Mouse (Mus musculus) forebrain, embryonic 11.5 days (tissue): ENCODE measurements around the gene Inka2. TPM values are rescaled to one million over a fixed set of nuclear protein-coding genes. Genes with fewer than 3 reads are reported as not detected.
"Not testable (repeated sequence)": the region's sequence is repeated elsewhere in the genome, so short reads cannot be mapped to it uniquely, and the experiment has no call there.

ENCODE experiments used
- ATAC-seq: fragments of 200-750 bp; cut with Nextera tagmentation; replicated peaks from 2 replicates; pipeline ENCODE4 v1.8.0; 2017; ENCODE audit warnings: moderate TSS enrichment; ENCODE audit not compliant: low FRiP score
- DNase-seq: peaks from one replicate; pipeline ENCODE4 v3.0.0-alpha.2; 2017; ENCODE audit warnings: low spot score
- H3K27ac ChIP-seq: fragments of 300-500 bp; sonication (generic); 2 replicates; pipeline ENCODE4 v1.5.1; 2014; ENCODE audit warnings: low read depth, low read length
- H3K27me3 ChIP-seq: fragments of 300-500 bp; sonication (generic); 2 replicates; pipeline ENCODE4 v1.6.1; 2014; ENCODE audit warnings: mild to moderate bottlenecking, low read length, mixed read lengths; ENCODE audit not compliant: control insufficient read depth, insufficient read depth
- H3K36me3 ChIP-seq: fragments of 300-500 bp; sonication (generic); 2 replicates; pipeline ENCODE4 v1.6.1; 2014; ENCODE audit warnings: mild to moderate bottlenecking, low read length, moderate library complexity, mixed read lengths; ENCODE audit not compliant: control insufficient read depth, insufficient read depth
- H3K4me1 ChIP-seq: fragments of 300-500 bp; sonication (generic); replicated peaks from 2 replicates; pipeline ENCODE4 v1.6.1; 2014; ENCODE audit warnings: low read length, mixed read lengths; ENCODE audit not compliant: control insufficient read depth, insufficient read depth
- H3K4me2 ChIP-seq: fragments of 300-500 bp; sonication (generic); 2 replicates; pipeline ENCODE4 v1.6.1; 2014; ENCODE audit warnings: low read depth, mild to moderate bottlenecking, low read length, moderate library complexity, mixed read lengths; ENCODE audit not compliant: severe bottlenecking
- H3K4me3 ChIP-seq: fragments of 300-500 bp; sonication (generic); 2 replicates; pipeline ENCODE4 v1.5.1; 2014; ENCODE audit warnings: low read depth, low read length
- H3K9ac ChIP-seq: fragments of 300-500 bp; sonication (generic); 2 replicates; pipeline ENCODE4 v1.6.1; 2014; ENCODE audit warnings: low read length
- H3K9me3 ChIP-seq: fragments of 300-500 bp; sonication (generic); 2 replicates; pipeline ENCODE4 v1.6.1; 2016; ENCODE audit warnings: low read length, mixed read lengths; ENCODE audit not compliant: control insufficient read depth
- WGBS: fragments of 180-500 bp; shearing (Covaris S2); extraction: QIAGEN DNeasy Blood & Tissue Kit; methylation state at CpG from one replicate; pipeline ENCODE4 v1.1.7; 2014; 5-methylcytosine and 5-hydroxymethylcytosine counted together
- polyA plus RNA-seq: library from polyadenylated mRNA; unstranded; fragments of >200 nt; fragmentation: Nextera tagmentation; extraction: Ambion mirVana; gene quantifications from 2 replicates; pipeline ENCODE4 v1.2.1, GENCODE M21; 2014

The Inka2 gene
- polyA plus RNA-seq, 1 experiment from 2014 or later, result 1.8 TPM

DNA sequence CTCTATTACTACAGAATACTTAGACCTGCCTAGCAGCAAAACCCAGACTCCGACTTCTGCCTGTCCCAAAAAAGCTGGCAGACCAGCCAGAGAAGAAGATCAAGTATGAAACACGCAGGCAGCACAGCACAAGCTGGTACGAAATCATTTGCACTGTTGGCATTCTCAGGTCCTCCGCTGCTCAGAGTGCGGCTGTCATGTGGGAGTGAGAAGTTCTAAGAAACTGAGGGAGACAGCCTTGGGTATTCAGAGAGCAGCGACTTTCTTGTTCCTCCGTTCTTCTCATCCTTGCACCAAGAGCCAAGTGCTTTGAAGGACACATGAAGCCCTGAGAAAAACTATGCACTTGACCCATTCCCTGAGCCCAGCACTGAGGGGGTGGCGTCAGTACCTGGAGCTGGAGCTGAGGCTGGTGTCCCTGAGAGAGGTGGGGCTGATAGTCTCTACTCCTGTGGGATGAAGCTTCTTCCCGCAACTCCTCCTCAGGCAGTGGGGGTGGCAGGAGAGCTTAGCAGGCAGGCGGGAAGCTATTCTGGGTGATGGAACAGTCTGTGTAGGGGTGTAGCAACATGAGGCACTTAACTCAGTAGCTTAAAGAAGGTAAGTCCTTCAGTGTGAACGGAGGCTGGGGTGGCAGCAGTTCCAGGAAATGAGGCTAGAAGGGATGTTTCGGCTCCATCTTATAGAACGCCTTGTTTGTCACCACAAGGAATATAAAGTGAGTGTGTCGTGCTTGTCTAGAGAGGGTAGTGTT is 10.9 kb upstream of the Inka2 start:
- Histone ChIP-seq H3K9me3 (no peaks in the 10 kb centered on the region), H3K4me3 (no peak overlapping the region), H3K27me3 (no peaks in the 10 kb centered on the region), H3K27ac (no peak overlapping the region), H3K4me2 (no peak overlapping the region), H3K36me3 (no peaks in the 10 kb centered on the region), H3K9ac (no peak overlapping the region), H3K4me1 (peaks cover 10% of the 10 kb centered on the region)
- DNase-seq (no peak), ATAC-seq (no peak)
- WGBS, result 78% methylated on average over 14 of the region's 14 CpGs

DNA sequence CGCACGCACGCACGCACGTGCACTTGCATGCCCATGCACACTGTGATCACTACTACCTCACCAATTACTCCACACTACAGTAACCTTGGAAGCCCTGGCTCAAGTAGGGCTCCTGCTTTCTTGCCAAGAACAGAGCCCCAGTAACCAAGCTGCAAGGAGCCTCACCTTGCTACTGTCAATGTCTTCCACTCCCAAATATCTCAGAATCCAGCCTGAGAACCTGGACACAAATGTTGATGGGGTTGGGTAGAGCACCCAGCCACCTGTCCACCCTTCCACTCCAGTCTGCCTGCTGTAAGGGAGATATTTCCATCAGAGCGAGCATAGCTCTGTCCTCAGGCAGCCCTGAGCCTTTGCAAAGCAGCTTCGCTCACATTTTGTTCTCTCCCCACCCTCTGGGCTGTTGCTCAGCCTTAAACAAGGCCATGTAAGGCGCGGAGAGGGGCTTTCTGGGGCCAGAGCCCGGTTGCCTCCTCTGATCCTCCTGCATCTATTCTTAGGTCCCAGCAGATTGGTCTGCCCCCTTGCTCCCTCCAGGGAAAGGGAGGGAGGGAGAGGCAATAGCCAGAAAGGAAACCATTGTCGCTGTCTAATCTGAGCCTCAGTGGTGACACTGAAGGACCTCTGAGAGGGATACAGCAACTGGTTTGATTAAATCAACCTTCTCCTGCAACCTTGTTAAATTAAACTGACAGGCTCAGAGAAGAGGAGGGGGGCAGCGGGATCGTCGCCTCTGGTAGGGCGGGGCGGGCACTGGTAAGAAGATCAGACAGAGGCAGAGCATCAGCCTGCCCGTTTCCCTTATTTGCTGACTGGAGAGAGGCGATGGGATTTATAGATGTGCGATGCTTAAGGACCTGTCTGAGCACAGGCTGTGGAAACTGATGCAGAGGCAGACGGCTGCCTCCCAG is 8.7 kb upstream of the Inka2 start:
- peak; percentile 65 for ATAC-seq
- DNase-seq, result no peak
- Histone ChIP-seq H3K27ac (peak overlapping the region; percentile 67; the same call in 1 of the 2 replicates), H3K27me3 (no peaks in the 10 kb centered on the region), H3K9me3 (no peaks in the 10 kb centered on the region), H3K4me2 (peak overlapping the region; percentile 24), H3K36me3 (no peaks in the 10 kb centered on the region), H3K4me1 (peaks cover 12% of the 10 kb centered on the region), H3K4me3 (no peak overlapping the region), H3K9ac (peak overlapping the region; percentile 39)
- 24% methylated on average over 20 of the region's 20 CpGs for WGBS

DNA sequence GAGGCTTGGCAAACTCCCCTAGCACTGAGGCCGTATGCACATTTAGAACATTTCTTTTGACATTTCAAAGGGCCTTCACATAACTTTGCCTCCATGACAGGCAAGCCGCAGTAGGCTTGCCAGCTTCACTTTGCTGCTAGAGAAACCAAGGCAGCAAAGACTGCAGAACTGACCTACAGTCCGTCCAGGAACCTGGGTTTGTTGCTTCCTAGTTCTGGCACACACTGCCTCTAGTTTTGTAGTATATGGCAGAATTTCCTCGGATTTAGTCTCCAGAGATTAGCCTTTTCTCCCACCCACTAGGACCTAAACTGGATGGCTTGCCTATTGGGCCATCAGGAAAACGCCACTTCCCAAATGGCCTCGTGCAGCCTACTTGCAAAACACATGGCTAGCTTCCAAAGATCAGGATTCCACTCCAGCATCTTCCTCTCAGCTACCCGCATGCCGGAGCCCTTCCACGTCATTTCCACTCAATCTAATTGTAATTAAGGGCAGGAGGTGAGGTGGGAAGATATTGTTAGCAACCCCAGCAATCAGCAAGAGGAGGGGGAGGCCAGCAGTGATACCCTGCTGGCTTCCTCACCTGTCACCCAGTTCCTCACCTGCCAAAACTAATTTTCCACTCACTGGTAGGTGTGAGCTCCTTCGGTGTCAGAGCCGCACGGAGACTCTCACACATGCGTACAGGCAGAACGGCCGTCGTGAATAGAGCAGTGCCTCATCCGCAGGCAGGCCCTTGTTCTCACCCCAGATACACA is 7.8 kb upstream of the Inka2 start:
- Histone ChIP-seq H3K27me3 (no peaks in the 10 kb centered on the region), H3K4me1 (peaks cover 12% of the 10 kb centered on the region), H3K4me3 (no peak overlapping the region), H3K9me3 (no peaks in the 10 kb centered on the region), H3K9ac (peak overlapping the region; percentile 39; the same call in 1 of the 2 replicates), H3K36me3 (no peaks in the 10 kb centered on the region), H3K4me2 (peak overlapping the region; percentile 24), H3K27ac (peak overlapping the region; percentile 12; the same call in 1 of the 2 replicates)
- no peak; the same call in 1 of the 2 replicates for ATAC-seq
- DNase-seq, result no peak
- WGBS, result 70% methylated on average over 17 of the region's 17 CpGs

DNA sequence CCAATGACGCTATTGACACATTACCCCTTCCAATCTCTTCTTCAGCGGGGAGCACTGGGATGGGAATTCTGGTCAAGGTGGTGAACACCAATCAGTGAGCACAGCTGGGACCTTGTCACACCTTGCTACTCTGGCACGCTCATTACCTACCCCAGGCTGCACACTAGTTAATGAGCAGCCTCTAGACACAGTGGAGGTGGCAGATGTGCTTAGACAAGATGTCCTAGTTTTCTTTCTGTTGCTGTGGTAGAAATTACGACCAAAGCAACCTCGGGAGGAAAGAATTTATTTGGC is 7.3 kb upstream of the Inka2 start:
- no peak overlapping the region for H3K9ac ChIP-seq
- no peak overlapping the region for H3K4me2 ChIP-seq
- H3K9me3 ChIP-seq, result no peaks in the 10 kb centered on the region
- no peaks in the 10 kb centered on the region for H3K36me3 ChIP-seq
- H3K4me1 ChIP-seq, result peaks cover 12% of the 10 kb centered on the region
- 80% methylated on average over 5 of the region's 5 CpGs for WGBS
- ATAC-seq, result peak; percentile 74
- no peaks in the 10 kb centered on the region for H3K27me3 ChIP-seq
- no peak for DNase-seq
- no peak overlapping the region for H3K27ac ChIP-seq
- H3K4me3 ChIP-seq, result no peak overlapping the region

DNA sequence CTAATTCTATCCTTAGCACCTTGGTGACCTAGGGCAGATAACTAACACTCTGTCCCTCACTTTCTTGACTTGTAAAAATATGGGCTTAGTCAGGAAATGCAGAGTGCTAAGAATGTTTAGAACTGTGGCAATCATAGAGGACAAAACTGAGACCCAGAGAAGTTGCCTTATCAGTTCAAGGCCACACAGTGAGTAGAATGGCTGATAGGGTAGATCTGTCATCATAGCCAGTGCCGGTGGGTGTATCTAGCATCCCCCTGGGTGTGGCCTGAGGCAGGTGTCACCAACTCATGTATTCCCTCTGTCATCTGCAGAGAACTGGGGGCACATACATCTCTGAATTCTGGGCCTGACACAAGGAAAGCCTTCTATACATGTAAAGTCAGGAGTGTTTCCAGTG is 6.1 kb upstream of the Inka2 start:
- H3K27ac ChIP-seq, result no peak overlapping the region
- no peak overlapping the region for H3K4me2 ChIP-seq
- H3K9me3 ChIP-seq, result no peaks in the 10 kb centered on the region
- H3K4me3 ChIP-seq, result no peak overlapping the region
- peaks cover 12% of the 10 kb centered on the region for H3K4me1 ChIP-seq
- no peaks in the 10 kb centered on the region for H3K36me3 ChIP-seq
- ATAC-seq (no peak), DNase-seq (no peak)
- WGBS, result 83% methylated on average over 1 of the region's 1 CpGs
- H3K9ac ChIP-seq, result no peak overlapping the region
- peaks cover under 1% of the 10 kb centered on the region; the same call in 1 of the 2 replicates for H3K27me3 ChIP-seq

DNA sequence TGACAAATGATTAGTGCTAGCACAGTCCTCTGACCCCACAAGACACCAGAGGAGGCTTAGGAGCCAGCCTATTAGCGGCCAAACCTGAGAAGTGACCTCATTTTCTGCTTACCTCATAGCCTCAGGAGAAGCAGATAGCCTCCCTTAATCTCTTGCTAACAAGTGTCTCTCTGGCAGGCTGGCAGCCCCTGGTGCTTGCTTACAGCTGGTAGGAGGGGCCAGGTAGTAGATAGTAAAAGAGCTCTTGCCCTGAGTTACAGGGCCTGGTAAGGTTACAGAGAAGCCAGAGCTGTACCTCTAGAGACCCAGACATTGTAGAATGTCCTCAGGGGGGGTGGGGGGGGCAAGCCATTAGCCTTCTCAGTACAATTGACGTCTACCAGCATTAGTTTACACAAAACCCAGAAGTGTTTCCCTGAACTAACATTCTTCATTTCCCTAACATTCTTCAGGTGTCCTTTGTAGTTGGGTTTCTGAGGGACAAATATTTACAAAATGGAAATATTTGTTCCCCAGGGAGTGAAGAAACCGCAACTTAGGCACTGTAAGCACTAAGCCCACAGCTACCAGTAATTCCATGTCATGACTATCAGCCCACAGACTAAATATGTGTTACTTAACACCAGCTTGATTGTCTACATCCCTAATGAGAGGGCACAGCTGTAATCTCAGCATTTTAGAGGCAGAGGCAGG is 5.0 kb upstream of the Inka2 start:
- WGBS, result 63% methylated on average over 3 of the region's 3 CpGs
- ATAC-seq, result no peak
- no peak for DNase-seq
- H3K4me3 ChIP-seq, result no peak overlapping the region
- H3K9me3 ChIP-seq, result no peaks in the 10 kb centered on the region
- H3K4me1 ChIP-seq, result peaks cover 12% of the 10 kb centered on the region
- H3K36me3 ChIP-seq, result no peaks in the 10 kb centered on the region
- no peak overlapping the region for H3K9ac ChIP-seq
- no peak overlapping the region for H3K27ac ChIP-seq
- H3K4me2 ChIP-seq, result no peak overlapping the region
- peaks cover 3% of the 10 kb centered on the region; the same call in 1 of the 2 replicates for H3K27me3 ChIP-seq

DNA sequence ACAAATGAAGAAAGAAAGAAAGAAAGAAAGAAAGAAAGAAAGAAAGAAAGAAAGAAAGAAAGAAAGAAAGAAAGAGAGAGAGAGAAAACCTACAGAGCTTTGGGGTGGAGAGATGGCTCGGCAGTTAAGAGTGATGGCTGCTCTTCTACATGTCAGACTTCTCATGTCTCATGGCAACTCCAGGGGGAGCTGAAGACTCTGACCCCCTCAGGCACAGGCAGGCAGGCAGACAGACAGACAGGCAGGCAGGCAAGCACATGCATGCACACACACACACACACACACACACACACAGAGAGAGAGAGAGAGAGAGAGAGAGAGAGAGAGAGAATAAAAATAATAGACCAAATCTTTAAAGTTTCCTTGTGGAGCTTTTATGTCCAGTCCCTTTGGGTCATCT is 3.6 kb upstream of the Inka2 start:
- H3K4me2 ChIP-seq, H3K4me1 ChIP-seq, ATAC-seq, H3K4me3 ChIP-seq, H3K36me3 ChIP-seq, DNase-seq, H3K9me3 ChIP-seq, H3K27me3 ChIP-seq, H3K9ac ChIP-seq, H3K27ac ChIP-seq: not testable (repeated sequence)
- WGBS, result 69% methylated on average over 1 of the region's 1 CpGs

DNA sequence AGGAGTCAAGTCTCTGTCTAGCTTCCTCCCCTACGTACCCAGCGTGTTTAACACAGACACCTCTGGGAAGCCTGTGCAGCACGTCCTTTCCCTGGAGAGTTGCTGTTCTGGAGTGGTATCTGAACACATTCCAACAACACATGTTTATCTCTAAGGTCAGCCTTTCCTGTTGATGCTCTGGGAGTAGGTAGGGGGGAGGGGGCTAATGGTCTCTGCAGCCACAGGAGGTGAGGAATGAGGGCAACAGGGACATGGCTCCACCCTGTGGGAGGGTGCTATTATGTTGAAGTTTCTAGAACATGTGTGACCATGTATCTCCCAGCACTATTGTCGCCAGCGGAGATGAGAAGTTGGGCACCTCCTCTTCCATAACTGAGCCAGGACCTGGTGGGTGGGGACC is 3.0 kb upstream of the Inka2 start:
- no peaks in the 10 kb centered on the region for H3K36me3 ChIP-seq
- no peak overlapping the region for H3K4me3 ChIP-seq
- H3K4me2 ChIP-seq, result no peak overlapping the region
- 72% methylated on average over 5 of the region's 5 CpGs for WGBS
- no peaks in the 10 kb centered on the region for H3K9me3 ChIP-seq
- ATAC-seq (no peak), DNase-seq (no peak)
- no peak overlapping the region for H3K9ac ChIP-seq
- H3K27me3 ChIP-seq, result peaks cover 5% of the 10 kb centered on the region
- H3K27ac ChIP-seq, result no peak overlapping the region
- H3K4me1 ChIP-seq, result 0 out of 2 replicates have a peak, but pooled peaks cover 2% of the 10 kb centered on the region
